Mouse (Mus musculus): ENCODE measurements around the gene Trub1.

The Trub1 gene

DNA sequence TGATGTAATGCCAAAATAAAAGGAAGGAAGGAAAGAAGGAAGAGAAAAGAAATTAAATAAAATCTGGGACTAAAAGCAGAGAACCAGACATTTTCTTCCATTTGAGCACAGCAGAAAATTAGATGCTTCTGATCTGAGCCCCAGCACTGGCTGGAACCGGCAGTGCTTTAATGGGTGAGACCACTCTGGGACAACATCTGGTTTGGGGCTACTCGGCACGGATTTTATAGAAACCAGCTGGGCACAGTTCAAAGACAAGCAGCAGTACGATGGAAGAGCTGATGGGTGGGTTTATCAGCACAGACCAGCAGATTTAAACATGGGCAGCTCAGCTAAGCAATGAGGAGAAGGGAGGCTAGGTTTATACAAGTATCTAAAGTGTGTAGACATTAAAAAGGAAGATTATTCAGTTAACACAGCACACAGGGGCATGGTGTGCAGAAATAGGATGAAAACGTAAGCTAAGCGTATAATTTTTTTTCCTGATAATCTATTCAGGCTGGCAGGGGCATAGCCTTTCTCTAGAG is 46.2 kb downstream of the Trub1 start:
- DNase-seq, result no peak

DNA sequence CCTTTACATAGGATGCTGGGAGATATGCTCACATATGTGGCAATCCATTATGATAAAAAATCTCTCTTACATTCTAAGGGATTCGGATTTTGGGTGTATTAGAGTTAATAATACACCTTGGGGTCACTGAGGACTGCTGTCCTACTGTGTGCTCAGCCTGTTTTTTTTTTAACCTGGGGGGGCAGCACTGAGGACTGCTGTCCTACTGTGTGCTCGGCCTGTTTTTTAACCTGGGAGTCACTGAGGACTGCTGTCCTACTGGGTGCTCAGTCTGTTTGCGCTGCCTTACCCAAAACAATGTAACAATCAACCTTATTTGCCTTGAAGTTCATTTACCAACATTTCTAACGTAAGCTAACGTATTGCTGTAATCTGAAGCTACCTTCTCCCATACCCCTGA is 47.5 kb downstream of the Trub1 start:
- DNase-seq, result no peak

DNA sequence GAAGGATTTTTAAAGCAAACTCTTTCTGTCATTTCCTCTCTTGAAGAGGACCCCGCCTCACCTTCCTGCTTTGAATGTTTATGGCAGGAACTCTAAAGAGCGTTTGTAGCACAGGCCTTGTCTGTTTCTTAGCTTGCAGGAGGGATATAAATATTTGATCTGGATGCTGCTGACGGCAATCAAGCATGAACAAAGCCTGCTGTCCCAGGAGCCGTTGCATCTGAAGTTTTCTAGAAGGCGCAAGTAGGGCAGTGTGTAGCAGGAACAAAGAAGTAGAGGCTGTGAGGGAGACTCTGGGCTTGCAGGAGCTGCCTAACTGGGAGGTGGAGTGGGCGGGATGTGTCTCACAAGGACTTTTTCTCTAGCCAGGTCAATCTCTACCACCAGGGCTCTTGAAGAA is 50.4 kb downstream of the Trub1 start:
- DNase-seq, result no peak

DNA sequence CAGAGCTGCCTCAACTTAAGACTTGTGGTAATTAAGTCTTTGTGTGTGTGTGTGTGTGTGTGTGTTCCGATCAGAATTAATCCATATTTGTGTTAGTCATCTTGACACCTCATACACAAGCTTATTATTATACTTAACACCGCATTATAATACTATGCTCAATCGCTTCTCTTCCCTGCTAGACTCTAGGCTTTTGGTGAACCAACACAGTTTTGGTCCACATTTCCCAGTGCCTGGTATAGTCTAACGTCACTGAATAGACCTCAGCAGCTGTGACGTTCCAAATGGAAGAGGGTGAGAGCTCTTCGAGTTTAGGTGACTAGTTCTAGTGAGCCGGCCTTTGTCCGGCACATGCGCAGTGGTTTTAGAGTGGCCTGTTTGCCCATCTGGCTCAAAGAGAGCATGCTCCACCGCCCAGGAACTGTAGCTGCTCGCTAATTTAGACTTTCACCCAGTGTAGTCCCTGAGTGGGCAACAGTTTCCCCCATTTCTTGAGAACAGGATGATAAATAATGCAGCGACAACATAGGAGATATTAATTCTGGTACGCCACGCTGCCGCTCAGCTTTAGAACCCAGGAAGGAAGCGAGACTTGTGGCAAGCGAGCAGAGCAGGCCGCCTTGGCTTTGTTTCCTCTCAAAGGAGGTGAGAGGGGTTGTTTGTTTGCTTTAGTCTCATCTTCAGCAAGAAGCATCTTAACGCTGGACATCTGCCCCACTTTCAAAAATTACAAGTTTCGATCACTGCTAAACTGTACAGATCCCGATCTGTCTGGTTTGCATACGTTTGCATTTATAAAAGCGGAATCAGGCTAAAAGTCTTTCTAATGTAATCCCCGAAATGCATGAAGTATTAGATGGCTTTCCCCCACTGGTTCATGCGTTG is 52.6 kb downstream of the Trub1 start:
- no peak for DNase-seq

DNA sequence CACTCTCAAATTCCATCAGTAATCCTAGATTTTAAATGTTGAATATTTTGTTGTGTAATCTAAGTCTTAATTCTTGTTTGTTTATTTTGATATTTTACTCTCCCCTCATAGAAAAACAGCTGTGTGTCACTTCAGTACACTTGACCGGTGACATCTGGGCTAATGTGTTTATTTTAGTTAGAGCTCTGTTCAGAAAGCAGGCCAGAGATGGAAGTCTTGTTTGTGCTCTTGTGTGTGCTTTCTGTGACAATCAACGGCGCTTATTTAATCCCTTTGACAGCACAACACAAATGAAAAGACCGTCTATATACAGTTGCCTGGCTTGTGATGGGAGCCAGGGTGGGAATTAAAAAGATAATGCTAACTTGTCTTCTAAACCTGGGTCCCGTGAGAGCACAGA is 53.9 kb downstream of the Trub1 start:
- DNase-seq, result no peak

DNA sequence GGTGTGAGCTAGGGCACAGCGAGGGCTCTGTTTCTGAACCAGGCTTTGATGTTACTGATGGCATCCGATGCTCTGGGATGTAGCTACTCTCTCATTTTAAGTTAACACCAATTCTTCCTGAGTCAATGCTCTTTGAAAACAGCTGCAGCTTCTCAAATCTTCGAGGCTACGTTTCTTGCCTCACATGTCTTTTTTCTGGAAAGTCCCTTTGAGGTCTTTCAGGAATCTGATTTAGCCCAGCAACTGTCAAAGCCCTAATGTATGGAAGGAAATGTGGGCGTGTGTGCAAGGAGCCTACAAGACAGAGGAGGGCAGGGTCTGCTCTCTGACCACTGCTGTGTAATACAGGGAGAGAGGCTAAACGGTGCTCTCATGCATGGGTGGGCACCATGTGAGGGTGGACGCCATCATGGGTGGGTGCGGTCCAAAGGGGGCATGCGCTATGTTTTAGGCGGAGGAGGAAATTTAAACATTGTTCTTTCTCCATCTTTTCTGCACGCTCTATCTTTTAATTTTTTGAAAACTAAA is 55.6 kb downstream of the Trub1 start:
- no peak for DNase-seq

DNA sequence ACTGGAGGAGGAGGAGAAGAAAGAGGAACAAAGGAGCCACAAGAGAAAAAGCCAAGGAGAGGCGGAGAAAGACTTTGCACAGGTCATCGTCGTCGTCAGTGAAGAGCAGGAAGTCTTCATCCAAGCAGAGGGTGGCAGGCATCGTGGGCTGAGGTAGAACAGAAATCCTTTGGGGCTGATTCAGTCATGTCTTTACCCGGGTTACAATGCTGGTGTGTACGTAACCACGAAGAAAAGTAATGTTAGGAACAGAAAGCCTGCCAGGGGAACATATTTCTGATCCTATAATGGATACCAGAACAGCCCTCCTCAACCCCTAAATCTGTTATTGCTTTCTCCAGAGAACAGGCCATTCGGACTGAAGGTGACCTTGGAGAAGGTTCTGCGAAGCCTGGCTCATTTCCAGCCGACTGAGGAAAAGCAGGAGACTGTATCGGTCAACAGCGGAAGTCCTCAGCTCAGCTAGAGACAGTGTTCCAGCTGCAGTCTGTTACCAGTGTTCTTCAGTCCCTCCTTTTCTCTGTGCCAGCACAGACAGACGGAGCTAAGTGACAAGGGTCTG is 57.1 kb downstream of the Trub1 start:
- peak; percentile 34 for DNase-seq

DNA sequence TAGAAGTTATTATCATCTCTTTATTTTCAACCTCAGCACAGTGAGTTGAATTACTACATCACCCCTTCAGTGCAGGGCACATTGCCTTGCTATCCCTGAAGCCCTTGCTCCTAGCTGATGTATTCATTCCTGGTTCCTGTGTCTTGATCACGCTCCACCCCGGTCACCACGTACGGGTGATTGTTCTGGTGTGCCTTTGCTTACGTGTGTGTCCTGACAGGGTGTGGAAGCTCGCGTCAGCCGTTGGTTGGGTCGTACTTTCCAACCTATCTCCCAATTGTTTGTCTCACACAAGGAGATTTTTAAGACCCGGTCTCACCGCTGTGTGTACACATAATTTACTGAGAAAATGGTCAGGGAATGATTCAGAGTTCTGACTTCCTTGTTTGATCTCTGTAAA is 58.1 kb downstream of the Trub1 start:
- no peak for DNase-seq

DNA sequence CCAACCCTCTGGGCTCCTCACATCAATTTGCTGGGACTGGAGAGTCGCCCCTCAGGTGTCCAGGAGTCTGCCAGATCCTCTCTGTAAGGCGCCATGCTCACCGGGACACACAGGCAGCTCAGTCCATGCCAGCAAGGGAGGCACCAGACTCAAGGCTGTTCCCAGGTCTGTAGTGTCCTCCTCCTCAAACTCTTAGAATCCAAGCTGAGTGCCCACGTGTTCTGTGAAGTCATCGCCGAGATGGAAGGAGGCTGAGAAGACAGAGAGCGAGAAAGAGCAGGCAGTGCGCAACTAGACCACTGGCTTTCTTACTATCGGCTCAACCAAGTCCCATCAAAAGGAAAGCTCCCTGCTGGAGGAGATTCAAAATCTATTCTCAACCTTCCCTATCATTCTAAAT is 60.4 kb downstream of the Trub1 start:
- no peak for DNase-seq

DNA sequence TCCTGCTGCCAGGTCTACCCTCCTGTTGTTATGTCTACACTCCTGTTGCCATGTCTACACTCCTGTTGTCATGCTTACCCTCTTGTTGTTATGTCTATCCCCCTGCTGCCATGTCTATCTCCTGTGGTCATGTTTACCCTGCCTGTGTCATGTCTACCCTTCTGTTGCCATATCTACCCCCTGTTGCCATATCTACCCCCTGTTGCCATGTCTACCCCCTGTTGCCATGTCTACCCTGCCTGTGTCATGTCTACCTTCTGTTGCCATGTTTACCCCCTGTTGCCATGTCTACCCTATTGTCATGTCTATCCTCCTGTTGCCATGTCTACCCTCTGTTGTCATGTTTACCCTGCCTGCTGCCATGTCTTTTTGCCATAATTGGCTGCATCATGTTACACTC is 69.0 kb downstream of the Trub1 start:
- no peak for DNase-seq

DNA sequence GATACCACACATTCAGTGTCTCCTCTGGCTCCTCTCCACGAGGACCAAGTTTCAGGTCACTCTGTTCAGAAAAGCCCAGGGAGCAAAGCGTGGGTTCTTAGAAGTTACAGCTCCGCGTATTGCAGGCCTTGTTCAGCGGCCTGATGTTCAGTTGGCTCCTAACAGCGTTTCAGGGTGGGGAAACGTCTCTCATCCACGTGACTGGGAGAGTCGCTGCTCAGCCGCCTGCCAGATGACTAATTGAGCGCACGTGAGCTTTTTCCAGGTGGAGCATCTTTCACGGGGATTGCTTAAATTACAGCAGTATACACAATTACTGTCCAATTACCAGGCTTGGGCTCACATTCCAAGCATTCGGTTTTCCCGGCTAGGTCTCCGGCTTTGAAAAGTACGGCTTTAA is 70.7 kb downstream of the Trub1 start:
- DNase-seq, result no peak

DNA sequence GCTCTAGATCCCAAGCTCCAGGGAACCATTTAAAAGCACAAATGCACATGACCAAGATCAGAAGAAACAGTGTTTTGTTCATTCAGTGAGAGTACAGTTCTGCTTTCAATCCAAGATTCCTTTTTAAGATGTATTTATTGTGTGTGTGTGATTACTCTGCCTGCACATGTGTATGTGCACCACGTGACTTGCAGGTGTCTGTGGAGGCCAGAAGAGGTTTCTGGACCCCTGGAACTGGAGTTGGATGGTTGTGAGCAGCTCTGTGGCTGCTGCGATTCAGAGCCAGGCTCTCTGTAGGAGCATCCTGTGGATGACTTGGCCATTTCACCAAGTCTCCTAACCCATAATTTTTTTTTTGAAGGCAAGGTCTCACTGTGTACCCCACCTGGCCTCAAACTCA is 73.0 kb downstream of the Trub1 start:
- no peak for DNase-seq

DNA sequence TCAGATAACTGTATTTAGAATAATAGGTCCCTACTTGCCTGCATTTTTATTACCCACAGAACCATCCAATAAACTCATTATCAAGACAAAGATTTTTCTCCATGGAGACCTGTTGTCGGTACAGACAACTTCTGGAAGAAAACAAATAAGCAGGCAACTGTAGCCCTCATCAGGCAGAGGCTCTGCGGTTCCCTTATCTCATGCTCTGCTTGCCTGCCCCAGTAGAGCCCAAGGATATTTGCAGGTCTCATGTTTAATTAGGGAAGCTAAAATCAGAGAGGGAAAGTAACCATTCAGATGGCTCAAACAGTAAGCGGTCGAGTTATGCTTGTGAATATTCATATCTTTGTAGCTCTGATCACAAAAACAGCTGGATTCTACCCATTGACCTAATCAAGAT is 77.5 kb downstream of the Trub1 start:
- no peak for DNase-seq

DNA sequence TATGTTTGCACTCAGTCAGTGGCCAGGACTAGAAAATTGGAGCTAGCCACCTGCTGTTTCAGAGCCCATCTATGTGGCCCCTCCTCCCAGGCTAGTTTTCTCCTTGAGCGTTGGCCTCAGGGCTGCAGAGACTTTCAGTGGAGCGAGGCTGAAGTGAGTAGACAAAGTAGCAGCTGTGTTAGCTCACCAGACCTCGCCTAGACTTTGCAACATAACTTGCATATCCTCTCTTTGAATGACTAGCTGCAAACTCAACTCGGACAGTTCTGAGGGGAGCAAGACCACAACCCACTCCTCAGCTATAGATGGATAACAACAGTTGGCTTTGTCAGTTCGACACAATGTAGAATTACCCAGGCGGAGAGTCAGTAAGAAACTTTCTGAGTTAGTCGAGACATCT is 81.5 kb downstream of the Trub1 start:
- no peak for DNase-seq

DNA sequence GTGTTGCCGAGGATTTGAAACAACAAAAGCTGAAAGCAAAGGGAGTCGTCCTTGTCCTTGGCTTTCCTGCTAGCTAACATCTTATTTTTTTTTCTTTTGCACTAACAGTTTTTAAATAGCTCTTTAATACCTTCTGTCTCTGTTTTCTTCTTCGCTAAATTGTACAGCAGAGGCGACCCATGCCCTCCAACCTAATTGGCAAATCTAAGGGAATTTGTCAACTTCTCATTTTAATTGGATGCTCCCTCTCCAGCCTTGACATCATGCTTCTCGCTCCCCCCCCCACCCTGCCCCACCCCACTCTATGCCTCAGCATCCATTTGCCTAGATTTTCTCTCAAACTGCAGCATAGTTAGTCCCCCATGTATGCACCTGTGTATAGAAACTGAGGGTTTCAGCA is 83.8 kb downstream of the Trub1 start:
- no peak for DNase-seq

DNA sequence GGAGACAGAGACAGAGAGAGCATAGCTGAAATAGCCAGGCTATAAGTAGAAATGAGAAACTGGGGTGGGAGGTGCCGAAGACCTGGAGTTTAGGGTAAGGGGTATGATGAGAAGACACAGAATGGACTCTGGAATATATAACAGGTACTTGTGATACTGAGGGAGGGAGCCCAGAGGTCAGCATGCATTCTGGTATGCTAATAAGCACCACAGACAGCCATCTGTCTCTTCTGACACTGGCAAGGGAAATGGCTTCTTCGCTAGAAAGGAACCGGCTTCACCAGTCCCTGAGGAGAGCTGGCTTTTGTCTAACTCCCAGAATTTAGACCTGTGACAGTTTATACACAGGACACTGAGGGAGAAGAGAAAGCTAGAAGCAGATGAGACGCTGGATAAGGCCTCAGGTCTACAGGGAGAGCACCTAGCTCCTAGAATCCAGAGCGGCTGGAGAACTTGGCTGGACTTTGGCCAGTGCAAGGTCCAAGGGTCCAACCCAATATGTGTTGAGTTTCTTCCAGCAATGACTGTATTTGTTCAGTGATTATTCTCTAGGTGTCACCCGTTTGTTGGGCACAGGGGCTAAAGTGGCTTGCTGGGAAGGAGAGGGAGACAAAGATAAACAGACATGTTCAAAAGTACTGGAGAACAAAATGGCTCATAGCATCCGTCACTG is 84.9 kb downstream of the Trub1 start:
- DNase-seq, result peak; percentile 65

DNA sequence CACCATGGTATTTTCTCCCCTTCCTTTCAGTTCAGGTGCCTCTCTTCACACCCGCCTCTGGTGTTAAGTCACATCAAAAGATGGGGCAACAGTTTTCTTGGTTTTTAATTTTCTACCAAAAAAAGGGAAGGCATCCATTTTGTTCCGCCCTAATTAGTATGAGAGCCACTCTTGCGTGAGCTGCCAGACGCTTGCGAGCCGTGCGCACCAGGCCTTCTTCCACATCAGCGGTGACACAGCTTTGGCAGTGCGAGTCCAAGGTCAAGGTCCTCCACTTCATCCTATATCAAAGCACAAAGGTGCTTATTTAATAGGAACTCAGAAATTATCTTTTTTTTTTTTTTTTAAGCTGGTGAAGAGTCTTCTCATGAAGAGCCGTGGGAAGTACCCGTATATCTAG is 87.4 kb downstream of the Trub1 start:
- no peak for DNase-seq
